Mouse (Mus musculus): Measurements from ENCODE around the gene Morn1. TPM values are rescaled to one million over a fixed set of nuclear protein-coding genes. Genes with fewer than 3 reads are reported as not detected.
A peak's percentile ranks its signal among the peaks of the same experiment; 100 is the strongest.

Gene Morn1
- polyA plus RNA-seq, 1 experiment: 5.0 TPM

DNA sequence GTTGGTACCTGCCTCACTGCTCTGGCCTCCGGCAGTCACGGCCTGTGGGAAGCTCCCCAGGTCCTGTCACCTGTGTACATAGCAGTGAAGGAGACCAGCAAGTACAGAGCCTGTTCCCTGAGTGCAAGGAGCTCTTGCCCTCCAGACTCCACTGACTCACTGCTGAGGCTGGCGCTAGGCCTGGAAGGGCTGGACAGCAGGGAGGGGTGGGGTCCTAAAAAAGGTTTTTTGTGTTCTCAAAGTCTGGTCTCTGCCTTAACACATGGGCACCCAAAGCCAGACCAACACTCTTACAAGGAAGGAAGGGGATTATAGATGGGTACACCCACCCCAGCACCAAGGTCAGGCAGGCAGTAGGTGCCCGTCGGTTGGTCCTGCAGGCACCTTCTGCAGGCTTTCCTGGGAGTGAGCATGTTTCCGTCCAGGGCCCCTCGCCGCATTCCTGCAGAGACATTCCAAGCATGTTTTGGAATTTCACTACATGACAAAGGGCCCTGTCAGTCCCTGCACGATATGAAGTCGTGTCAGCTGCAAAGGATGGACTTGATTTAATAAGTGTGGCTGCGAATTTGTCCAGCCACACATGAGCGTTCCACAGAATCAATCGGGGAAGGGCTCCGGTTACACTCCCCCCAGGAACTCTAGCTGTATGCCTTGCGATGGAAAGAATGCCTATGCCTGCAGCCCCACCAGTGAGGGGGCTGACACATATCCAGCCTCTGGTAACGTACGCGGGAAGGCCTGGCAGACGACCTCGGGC lies 47.5 kb downstream of the Morn1 start:
- no peak overlapping the region for H3K4me3 ChIP-seq (ENCODE audit: insufficient read depth, low read length)
- H3K27ac ChIP-seq (ENCODE audit: insufficient read depth, low read length): peak overlapping the region; percentile 96
- peaks cover 31% of the 10 kb centered on the region for H3K4me1 ChIP-seq (ENCODE audit: control insufficient read depth, insufficient read depth, low read length)
- TF ChIP-seq POLR2A (IDR thresholded peaks at IDR 0.05; ENCODE audit: low read depth, low read length): peak; percentile 34; the same call in 1 of the 2 replicates
- TF ChIP-seq CTCF (IDR thresholded peaks at IDR 0.05; ENCODE audit: borderline replicate concordance, insufficient read depth, low read length): no peak

- H3K4me3 ChIP-seq (ENCODE audit: insufficient read depth, low read length): no peak overlapping the region
- no peak for TF ChIP-seq CTCF (IDR thresholded peaks at IDR 0.05; ENCODE audit: borderline replicate concordance, insufficient read depth, low read length)
- no peak for TF ChIP-seq POLR2A (IDR thresholded peaks at IDR 0.05; ENCODE audit: low read depth, low read length)
- H3K4me1 ChIP-seq (ENCODE audit: control insufficient read depth, insufficient read depth, low read length): peaks cover 29% of the 10 kb centered on the region
These were observed 48.4 kb downstream of the Morn1 start for GRCm38 (mm10) chr4:155134686-155135172.

GRCm38 (mm10) chr4:155135909-155136585 lies 49.7 kb downstream of the Morn1 start:
- Histone ChIP-seq H3K4me3 (ENCODE audit: insufficient read depth, low read length) (no peak overlapping the region), H3K4me1 (ENCODE audit: control insufficient read depth, insufficient read depth, low read length) (peaks cover 26% of the 10 kb centered on the region), H3K27ac (ENCODE audit: insufficient read depth, low read length) (no peak overlapping the region)
- TF ChIP-seq CTCF (IDR thresholded peaks at IDR 0.05; ENCODE audit: borderline replicate concordance, insufficient read depth, low read length) (no peak), POLR2A (IDR thresholded peaks at IDR 0.05; ENCODE audit: low read depth, low read length) (no peak)

More at GRCm38 (mm10) chr4:155134686-155135172, 48.4 kb downstream of the Morn1 start:
- peak overlapping the region; percentile 96 for H3K27ac ChIP-seq (ENCODE audit: insufficient read depth, low read length)

GRCm38 (mm10) chr4:155137891-155138290 lies 51.5 kb downstream of the Morn1 start:
- TF ChIP-seq CTCF (IDR thresholded peaks at IDR 0.05; ENCODE audit: borderline replicate concordance, insufficient read depth, low read length) (no peak), POLR2A (IDR thresholded peaks at IDR 0.05; ENCODE audit: low read depth, low read length) (no peak)
- Histone ChIP-seq H3K4me3 (ENCODE audit: insufficient read depth, low read length) (no peak overlapping the region), H3K27ac (ENCODE audit: insufficient read depth, low read length) (no peak overlapping the region), H3K4me1 (ENCODE audit: control insufficient read depth, insufficient read depth, low read length) (peaks cover 22% of the 10 kb centered on the region)

GRCm38 (mm10) chr4:155138451-155138850 lies 52.1 kb downstream of the Morn1 start:
- no peak for TF ChIP-seq CTCF (IDR thresholded peaks at IDR 0.05; ENCODE audit: borderline replicate concordance, insufficient read depth, low read length)
- TF ChIP-seq POLR2A (IDR thresholded peaks at IDR 0.05; ENCODE audit: low read depth, low read length): no peak
- Histone ChIP-seq H3K4me3 (ENCODE audit: insufficient read depth, low read length) (no peak overlapping the region), H3K27ac (ENCODE audit: insufficient read depth, low read length) (no peak overlapping the region), H3K4me1 (ENCODE audit: control insufficient read depth, insufficient read depth, low read length) (peaks cover 23% of the 10 kb centered on the region)

DNA sequence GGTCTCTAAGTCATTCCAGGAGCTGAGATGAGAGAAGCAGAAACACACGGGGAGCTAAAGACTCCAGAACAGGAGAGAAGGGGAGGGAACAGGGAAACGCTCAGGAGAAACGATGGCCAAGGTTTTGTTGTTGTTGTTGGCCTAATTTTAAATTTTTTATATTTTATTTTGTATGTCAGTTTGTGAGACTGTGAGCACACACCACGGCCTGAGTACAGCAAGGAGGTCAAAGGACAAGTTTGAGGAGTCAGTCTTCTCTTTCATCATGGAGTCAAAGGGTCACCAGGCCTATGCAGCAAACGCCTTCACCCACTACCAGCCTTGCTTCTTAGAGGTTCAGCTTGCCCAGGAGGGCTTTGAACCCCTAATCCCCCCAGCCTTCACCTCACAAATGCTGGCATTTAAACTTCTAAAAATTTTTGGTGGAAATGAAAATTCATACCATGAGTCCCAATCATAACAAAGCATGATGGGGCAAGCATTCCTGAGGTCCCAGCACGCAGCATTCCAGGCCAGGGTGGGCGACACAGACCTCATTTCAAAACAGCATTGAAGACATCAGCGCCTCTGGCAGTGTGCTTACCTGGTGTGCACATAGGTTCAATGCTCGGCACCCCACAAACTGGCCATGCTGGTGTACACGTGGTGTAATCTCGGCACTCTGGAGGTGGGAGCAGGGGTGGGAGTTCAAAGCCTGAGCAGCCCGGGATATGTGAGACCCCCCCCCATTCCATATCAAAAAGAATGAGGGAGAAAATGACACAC lies 53.1 kb downstream of the Morn1 start:
- Histone ChIP-seq H3K4me1 (ENCODE audit: control insufficient read depth, insufficient read depth, low read length) (peaks cover 23% of the 10 kb centered on the region), H3K27ac (ENCODE audit: insufficient read depth, low read length) (no peak overlapping the region), H3K4me3 (ENCODE audit: insufficient read depth, low read length) (no peak overlapping the region)
- TF ChIP-seq CTCF (IDR thresholded peaks at IDR 0.05; ENCODE audit: borderline replicate concordance, insufficient read depth, low read length): no peak
- no peak for TF ChIP-seq POLR2A (IDR thresholded peaks at IDR 0.05; ENCODE audit: low read depth, low read length)

- H3K4me1 ChIP-seq (ENCODE audit: control insufficient read depth, insufficient read depth, low read length): peaks cover 18% of the 10 kb centered on the region
- H3K4me3 ChIP-seq (ENCODE audit: insufficient read depth, low read length): no peak overlapping the region
- TF ChIP-seq CTCF (IDR thresholded peaks at IDR 0.05; ENCODE audit: borderline replicate concordance, insufficient read depth, low read length) (no peak), POLR2A (IDR thresholded peaks at IDR 0.05; ENCODE audit: low read depth, low read length) (no peak)
- H3K27ac ChIP-seq (ENCODE audit: insufficient read depth, low read length): no peak overlapping the region
These were observed 53.8 kb downstream of the Morn1 start for GRCm38 (mm10) chr4:155140150-155140549.

DNA sequence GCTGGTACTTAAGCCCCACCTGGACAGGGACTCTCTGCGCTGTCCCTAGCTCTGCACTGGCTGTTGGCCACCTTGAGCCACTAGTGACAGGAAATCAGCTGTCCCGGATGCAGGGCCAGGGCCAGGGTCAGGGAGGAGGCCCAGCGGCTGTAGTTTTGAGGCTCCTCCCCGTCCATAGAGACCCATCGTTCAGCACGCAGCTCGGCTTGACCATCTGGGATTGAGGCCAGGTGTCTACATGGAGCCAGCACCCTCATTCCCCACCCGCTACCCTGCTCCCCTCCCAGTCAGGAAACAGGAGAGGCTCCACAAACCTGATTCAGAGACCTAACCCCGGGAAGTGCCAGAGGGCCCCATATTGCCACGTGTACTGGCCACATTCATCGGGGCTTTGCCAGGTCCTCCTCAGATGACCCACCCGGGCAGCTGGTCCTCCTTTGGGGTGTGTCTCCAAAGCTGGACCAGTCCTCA lies 54.5 kb downstream of the Morn1 start:
- TF ChIP-seq POLR2A (IDR thresholded peaks at IDR 0.05; ENCODE audit: low read depth, low read length): no peak
- TF ChIP-seq CTCF (IDR thresholded peaks at IDR 0.05; ENCODE audit: borderline replicate concordance, insufficient read depth, low read length): no peak
- H3K4me3 ChIP-seq (ENCODE audit: insufficient read depth, low read length): no peak overlapping the region
- no peak overlapping the region for H3K27ac ChIP-seq (ENCODE audit: insufficient read depth, low read length)
- peaks cover 15% of the 10 kb centered on the region for H3K4me1 ChIP-seq (ENCODE audit: control insufficient read depth, insufficient read depth, low read length)

DNA sequence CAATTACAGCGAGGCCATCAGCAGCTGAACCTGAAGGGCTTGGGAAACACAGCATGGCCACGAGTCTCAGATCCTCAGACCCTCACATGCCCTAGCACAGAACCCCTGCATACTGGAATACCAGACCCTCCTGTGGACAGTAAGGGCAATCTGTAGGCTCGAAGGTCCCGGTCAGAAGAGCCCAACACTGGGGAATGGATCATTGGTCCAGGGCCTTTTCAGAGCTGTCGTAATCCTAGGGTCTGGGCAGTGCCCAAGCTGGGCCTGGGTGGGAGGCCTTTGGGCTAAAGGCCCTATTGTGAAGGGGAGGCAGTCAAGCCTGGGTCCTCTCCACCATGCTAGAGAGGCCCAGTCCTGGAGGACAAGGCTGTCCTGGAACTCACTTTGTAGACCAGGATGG lies 56.5 kb downstream of the Morn1 start:
- H3K4me1 ChIP-seq (ENCODE audit: control insufficient read depth, insufficient read depth, low read length): peaks cover 15% of the 10 kb centered on the region
- no peak for TF ChIP-seq CTCF (IDR thresholded peaks at IDR 0.05; ENCODE audit: borderline replicate concordance, insufficient read depth, low read length)
- no peak for TF ChIP-seq POLR2A (IDR thresholded peaks at IDR 0.05; ENCODE audit: low read depth, low read length)
- no peak overlapping the region for H3K4me3 ChIP-seq (ENCODE audit: insufficient read depth, low read length)
- H3K27ac ChIP-seq (ENCODE audit: insufficient read depth, low read length): peak overlapping the region; percentile 82
